Comparison of ENCODE assay signal across 9 mouse cellular contexts in genomic region chr1:89646326-89647018, GRCm38 (mm10).
DNase-seq lines count a peak whose midpoint lies in the region; ATAC-seq and TF ChIP-seq lines count a peak whose summit lies in the region.
"Had no signal": no experiment of that assay in that cellular context is flagged by ENCODE, and none has a peak within 500 bp of the region (broad histone marks: within the 10 kb centered on the region; RNA-seq: fewer than 3 reads in every experiment).

No protein-coding gene starts in this region.

- peaks cover 0 to 3% of the 10 kb centered on the region in 2 experiments; a peak in 1 of 4 replicates for H3K4me1 ChIP-seq in ES-E14 (ENCODE audit: control insufficient read depth in 2 of 2, insufficient read depth in 2 of 2, low read length in 2 of 2, poor library complexity in 1 of 2)
- peaks cover 4% of the 10 kb centered on the region; the same call in 1 of the 2 replicates for H3K4me1 ChIP-seq in bone marrow, adult 2 months (ENCODE audit: control insufficient read depth, insufficient read depth, low read length)
- no peaks in the 10 kb centered on the region for H3K4me1 ChIP-seq in embryonic facial prominence, embryonic 12.5 days
- peaks cover 7% of the 10 kb centered on the region; the same call in 1 of the 2 replicates for H3K4me1 ChIP-seq in lung, embryonic 15.5 days

- H3K4me2 ChIP-seq in embryonic facial prominence, embryonic 12.5 days (replicated peaks): no peak overlapping the region
- peak overlapping the region; percentile 26; the same call in 1 of the 2 replicates for H3K4me2 ChIP-seq in lung, embryonic 15.5 days
- H3K4me2 ChIP-seq: heart, embryonic 13.5 days had no signal

- H3K27me3 ChIP-seq in embryonic facial prominence, embryonic 12.5 days: no peaks in the 10 kb centered on the region
- H3K27me3 ChIP-seq in lung, embryonic 15.5 days: no peaks in the 10 kb centered on the region
- H3K27me3 ChIP-seq: heart, embryonic 13.5 days had no signal

- ATAC-seq in embryonic facial prominence, embryonic 12.5 days (ENCODE audit: insufficient number of reproducible peaks, insufficient read depth, low FRiP score, low TSS enrichment): peak; percentile 50; the same call in 1 of the 2 replicates
- peak; percentile 41; the same call in 1 of the 2 replicates for ATAC-seq in lung, embryonic 15.5 days (ENCODE audit: borderline replicate concordance, extremely low read depth, low FRiP score, low TSS enrichment)

- WGBS in bone marrow, adult 2 months: 29% methylated on average over 4 of the region's 4 CpGs
- WGBS in embryonic facial prominence, embryonic 12.5 days: 28% methylated on average over 4 of the region's 4 CpGs
- WGBS in lung, embryonic 15.5 days: 16% methylated on average over 4 of the region's 4 CpGs

- in situ Hi-C loops in ES-E14 (cut with MboI; ENCODE audit: low sequenced_read_pairs in 2 of 2, unreplicated experiment in 2 of 2): loop anchor here in 1 of 2 experiments (10.0 kb wide), 1 partner anchor 298 kb away; no protein-coding TSS in a partner anchor

- H3K4me3 ChIP-seq in ES-E14 (ENCODE audit: insufficient read depth in 1 of 2, low read depth in 1 of 2, low read length in 2 of 2, poor library complexity in 1 of 2, severe bottlenecking in 1 of 2): peak overlapping the region in 1 of 2 experiments; percentile 21; a peak in 1 of 4 replicates
- H3K4me3 ChIP-seq in bone marrow, adult 2 months (replicated peaks; ENCODE audit: control insufficient read depth, low read depth, low read length): no peak overlapping the region
- no peak overlapping the region for H3K4me3 ChIP-seq in embryonic facial prominence, embryonic 12.5 days
- H3K4me3 ChIP-seq in lung, embryonic 15.5 days: no peak overlapping the region
- H3K4me3 ChIP-seq: heart, embryonic 13.5 days had no signal

- peak; percentile 95 for TF ChIP-seq CTCF in bone marrow, adult 2 months (IDR thresholded peaks at IDR 0.05; ENCODE audit: control insufficient read depth, insufficient read depth, low read length)

- H3K9me3 ChIP-seq in ES-E14 (ENCODE audit: control insufficient read depth, insufficient read depth, low read depth, low read length): no peaks in the 10 kb centered on the region
- no peaks in the 10 kb centered on the region for H3K9me3 ChIP-seq in embryonic facial prominence, embryonic 12.5 days
- no peaks in the 10 kb centered on the region for H3K9me3 ChIP-seq in lung, embryonic 15.5 days
- H3K9me3 ChIP-seq: heart, embryonic 13.5 days had no signal

- no peak overlapping the region for H3K9ac ChIP-seq in ES-E14 (ENCODE audit: insufficient read depth, low read depth, low read length, poor library complexity, severe bottlenecking)
- no peak overlapping the region for H3K9ac ChIP-seq in embryonic facial prominence, embryonic 12.5 days
- H3K9ac ChIP-seq in lung, embryonic 15.5 days: no peak overlapping the region
- H3K9ac ChIP-seq: heart, embryonic 13.5 days had no signal

- intact Hi-C loops in heart, postnatal 10 days (cut with DNase I): loop anchor here (5.0 kb wide), 2 partner anchors 106 to 956 kb away; partner anchors contain the start of gene Cops8

- peak; percentile 74 for DNase-seq in ES-E14 (ENCODE audit: low read depth, low spot score)
- DNase-seq in heart, postnatal 10 days: peak; percentile 83 to 89
- peak; percentile 83 to 87 for DNase-seq in kidney, postnatal 36 days
- DNase-seq in retina, adult 2 months (ENCODE audit: low read depth, low spot score): peak; percentile 41
- DNase-seq in thymus, postnatal 14 days: peak; percentile 83

- H3K27ac ChIP-seq in ES-E14 (ENCODE audit: insufficient read depth, low read depth, low read length, poor library complexity, severe bottlenecking): no peak overlapping the region
- H3K27ac ChIP-seq in bone marrow, adult 2 months (ENCODE audit: control insufficient read depth, insufficient read depth, low read depth, low read length, poor library complexity): no peak overlapping the region
- no peak overlapping the region for H3K27ac ChIP-seq in embryonic facial prominence, embryonic 12.5 days
- no peak overlapping the region for H3K27ac ChIP-seq in lung, embryonic 15.5 days
- H3K27ac ChIP-seq: heart, embryonic 13.5 days had no signal

- no peak for TF ChIP-seq POLR2A in bone marrow, adult 2 months (IDR thresholded peaks at IDR 0.05; ENCODE audit: borderline replicate concordance, control insufficient read depth, low read depth, low read length)

- peaks cover 6% of the 10 kb centered on the region; the same call in 1 of the 2 replicates for H3K36me3 ChIP-seq in ES-E14 (ENCODE audit: control insufficient read depth, insufficient read depth, low read length, poor library complexity, severe bottlenecking)
- no peaks in the 10 kb centered on the region for H3K36me3 ChIP-seq in embryonic facial prominence, embryonic 12.5 days
- H3K36me3 ChIP-seq in lung, embryonic 15.5 days: no peaks in the 10 kb centered on the region
- H3K36me3 ChIP-seq: heart, embryonic 13.5 days had no signal

TF ChIP-seq in ES-E14, 5 proteins besides CTCF, POLR2A, EP300 and RAD21:
- TF ChIP-seq CHD2 (IDR thresholded peaks at IDR 0.05; ENCODE audit: low read depth, low read length) (no peak), ZC3H11A (IDR thresholded peaks at IDR 0.05; ENCODE audit: borderline replicate concordance, low read depth, low read length) (peak; percentile 60; the same call in 1 of the 2 replicates), ZNF384 (IDR thresholded peaks at IDR 0.05; ENCODE audit: low read depth, low read length) (no peak)
TF ChIP-seq in ES-E14: peak in this region for 1.
